Mouse (Mus musculus): ENCODE data around the gene Cyct. TPM values are rescaled to one million over a fixed set of nuclear protein-coding genes. Genes with fewer than 3 reads are reported as not detected.

Cyct gene
- not detected in 3 replicates for total RNA-seq (2017)

DNA sequence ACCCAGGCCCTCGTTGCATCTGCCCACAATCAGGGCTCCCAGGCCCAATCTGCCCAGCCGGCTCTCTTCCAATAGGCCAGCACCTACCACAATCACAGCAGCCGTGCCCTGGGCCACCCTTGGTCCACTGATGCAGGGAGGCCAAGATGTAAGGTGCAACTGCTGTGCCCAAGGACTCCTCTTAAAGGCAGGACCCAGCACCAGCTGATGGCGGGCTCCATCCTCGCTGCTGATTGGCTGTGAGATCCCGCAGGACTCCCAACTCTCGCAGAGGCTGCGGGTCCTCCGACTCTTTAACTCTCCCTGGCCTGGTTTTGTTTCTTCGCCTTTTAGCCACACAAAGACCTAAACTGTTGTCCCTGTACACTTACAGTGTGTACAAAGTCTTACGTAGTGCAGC, at the start of gene Cyct:
Cyct (minus strand) TSS at position 225 of the 400 bp plus-strand sequence.
- ATAC-seq (replicated peaks; ENCODE audit: insufficient number of reproducible peaks, low FRiP score, low TSS enrichment, poor library complexity, severe bottlenecking) = no peak

DNA sequence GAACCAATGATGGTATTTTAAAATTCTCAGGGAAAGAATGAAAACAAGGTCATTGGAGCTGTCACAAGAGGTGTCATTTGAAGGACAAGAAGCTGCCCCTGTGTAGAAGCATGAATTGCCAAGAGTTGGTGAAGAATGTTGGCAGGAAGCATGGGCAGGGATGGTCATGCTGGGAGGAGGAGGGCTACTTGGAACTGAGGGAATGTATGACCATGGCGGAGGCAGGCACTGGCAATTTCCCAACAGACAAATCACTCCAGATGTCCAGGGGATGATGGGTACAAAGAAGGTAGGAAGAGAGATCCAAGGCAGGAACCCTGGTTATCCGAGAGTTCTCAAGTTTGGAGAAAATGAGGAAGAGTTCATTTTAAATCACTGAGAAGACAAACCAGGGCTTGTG, 49.7 kb upstream of the Cyct start:
- ATAC-seq (replicated peaks; ENCODE audit: insufficient number of reproducible peaks, low FRiP score, low TSS enrichment, poor library complexity, severe bottlenecking) = no peak

DNA sequence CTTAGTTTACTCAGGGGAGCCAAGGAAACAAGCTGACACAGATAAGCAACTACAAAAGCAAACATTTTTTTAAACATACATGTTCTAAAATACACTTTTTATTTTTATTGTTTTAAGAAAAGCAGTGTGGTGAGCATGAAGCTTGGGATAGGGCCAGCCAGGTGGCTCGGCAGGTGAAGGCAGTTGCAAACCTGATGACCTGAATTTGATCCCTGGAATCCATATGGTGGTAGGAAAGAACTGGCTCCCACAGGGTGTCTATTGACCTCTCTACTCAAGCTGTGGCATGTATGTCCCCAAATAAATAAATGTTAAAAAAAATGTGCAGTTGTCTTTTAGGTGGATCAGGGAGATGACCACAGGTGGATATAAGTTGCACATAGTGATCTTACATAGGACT, 49.3 kb upstream of the Cyct start:
- no peak for ATAC-seq (replicated peaks; ENCODE audit: insufficient number of reproducible peaks, low FRiP score, low TSS enrichment, poor library complexity, severe bottlenecking)

DNA sequence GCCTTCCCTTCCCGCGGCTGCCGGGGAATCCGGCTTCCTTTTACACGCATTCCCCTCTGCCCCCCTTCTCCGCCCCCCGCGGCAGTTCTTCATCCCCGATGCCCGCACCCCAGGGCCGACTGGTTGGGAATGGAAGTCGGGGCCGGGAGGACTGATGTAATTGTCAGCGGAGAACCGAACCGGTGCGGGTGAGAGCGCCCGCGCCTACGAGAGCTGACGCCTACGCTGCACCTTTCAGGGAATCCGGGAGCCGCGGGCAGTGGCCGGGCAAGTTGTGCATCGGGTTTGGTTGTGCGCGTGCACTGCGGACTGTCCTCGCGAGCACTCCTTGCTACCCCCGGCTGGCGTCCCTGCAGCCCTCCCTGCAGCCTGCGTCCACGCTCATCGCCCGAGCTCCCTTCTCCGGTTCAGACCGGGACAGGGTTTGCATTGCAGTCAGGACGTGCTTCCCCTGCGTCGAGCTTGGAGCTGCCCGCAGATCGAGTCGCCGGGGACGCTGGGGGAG, 46.7 kb upstream of the Cyct start:
- ATAC-seq (replicated peaks; ENCODE audit: insufficient number of reproducible peaks, low FRiP score, low TSS enrichment, poor library complexity, severe bottlenecking) = no peak

DNA sequence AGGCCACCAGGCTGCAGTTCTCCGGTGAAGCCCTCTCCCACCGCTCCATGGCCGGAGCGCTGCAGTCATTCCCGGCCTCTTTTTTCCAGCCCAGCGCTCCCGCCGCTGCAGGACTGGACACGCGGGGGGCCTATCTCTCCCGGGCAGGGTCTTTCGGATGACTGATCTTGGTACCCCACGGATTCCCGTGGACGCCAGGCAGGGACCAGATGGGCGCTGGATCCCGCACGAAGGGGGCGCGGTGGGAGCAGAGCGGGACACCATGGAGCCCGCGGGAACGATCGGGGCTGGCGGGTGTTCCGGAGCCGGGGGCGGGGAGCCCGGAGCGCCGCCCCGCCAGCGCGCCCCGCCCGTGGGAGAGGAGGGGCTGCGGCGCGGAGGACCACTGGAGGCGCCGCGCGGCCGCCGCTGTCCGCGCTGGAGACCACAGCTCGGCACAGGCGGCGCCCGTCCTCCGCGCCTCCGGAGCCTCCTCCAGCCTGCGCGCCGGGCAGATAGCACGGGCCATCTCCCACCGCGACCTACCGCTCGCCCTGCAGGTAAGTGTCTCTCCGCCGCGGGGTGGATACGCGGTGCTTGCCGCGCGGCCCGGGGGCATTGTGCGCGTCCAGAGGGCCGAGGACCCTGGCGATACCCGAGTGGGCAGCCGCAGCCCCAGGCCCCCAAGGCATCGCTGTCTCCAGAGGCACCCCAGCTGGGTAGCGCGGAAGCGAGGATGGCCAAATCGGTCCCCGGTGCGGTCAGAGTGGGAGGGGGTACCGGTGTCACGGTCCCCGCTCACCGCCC, 46.1 kb upstream of the Cyct start, which contains the start of gene Osbpl6:
Osbpl6 (plus strand) TSS at position 358 of the 786 bp plus-strand sequence.
- ATAC-seq (replicated peaks; ENCODE audit: insufficient number of reproducible peaks, low FRiP score, low TSS enrichment, poor library complexity, severe bottlenecking) = no peak

DNA sequence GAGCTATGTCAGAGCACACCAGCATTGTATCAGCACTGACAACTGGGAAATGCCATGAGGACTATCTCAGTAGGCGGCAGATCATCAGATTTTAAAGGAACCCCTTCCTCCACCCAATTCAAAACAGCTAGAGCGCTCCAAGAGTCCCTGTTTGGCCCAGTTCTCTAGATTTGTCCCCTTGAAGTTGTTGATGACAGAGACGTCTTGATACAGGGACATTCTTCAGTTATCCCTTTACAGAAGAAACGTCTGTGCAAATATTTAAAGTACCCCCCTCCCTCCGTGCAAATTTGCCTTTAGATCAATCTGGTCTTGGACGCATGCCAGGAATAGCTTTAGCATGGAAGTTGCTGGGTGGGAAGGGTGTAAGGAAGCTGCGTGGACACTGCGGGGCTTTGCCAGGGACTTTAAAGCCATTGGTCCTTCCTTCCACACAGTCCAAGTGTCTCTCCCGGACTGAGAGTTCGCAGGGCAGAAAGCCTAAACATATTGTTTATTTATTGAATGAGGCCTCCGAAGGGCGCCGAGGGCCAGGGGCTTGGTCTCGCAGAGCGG, 45.4 kb upstream of the Cyct start:
- no peak for ATAC-seq (replicated peaks; ENCODE audit: insufficient number of reproducible peaks, low FRiP score, low TSS enrichment, poor library complexity, severe bottlenecking)

DNA sequence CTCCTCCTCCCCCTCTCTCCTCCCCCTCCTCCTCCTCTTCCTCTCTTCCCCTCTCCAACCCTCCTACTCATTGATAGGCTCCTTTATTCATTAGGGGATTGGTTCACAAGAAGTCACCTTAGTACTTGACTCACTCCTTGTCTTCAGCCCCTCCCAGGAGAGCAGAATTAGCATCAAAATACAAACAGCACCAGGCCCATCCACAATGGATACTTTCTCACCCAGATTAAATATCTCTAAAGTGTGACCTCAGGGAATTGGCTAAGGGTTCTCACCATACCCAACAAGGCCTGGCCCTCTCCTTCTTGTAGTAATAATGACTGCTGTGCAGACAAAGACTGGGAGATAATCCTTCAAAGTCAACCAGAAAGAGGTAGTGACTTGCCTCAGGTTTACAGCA, 39.9 kb upstream of the Cyct start:
- ATAC-seq (replicated peaks; ENCODE audit: insufficient number of reproducible peaks, low FRiP score, low TSS enrichment, poor library complexity, severe bottlenecking) = no peak

DNA sequence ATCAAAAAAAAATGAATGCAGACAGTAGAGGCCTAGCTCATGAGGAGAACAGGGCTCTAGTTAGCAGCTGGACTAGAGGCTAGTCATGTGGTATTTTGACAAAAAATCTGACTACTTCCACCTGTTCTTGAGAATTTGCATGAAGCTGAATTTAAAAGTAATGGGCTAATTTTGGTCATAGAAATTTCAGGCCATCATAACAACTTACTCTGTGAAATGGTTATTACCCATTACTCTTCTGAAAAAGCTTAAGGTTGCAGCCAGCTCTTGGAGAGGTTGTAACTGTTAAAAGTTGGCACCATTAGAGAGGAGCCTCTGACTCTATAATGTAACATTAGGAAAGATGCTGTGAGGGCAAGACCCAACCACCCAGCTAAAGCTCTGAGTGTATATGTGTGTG, 26.3 kb upstream of the Cyct start:
- ATAC-seq (replicated peaks; ENCODE audit: insufficient number of reproducible peaks, low FRiP score, low TSS enrichment, poor library complexity, severe bottlenecking) = no peak

DNA sequence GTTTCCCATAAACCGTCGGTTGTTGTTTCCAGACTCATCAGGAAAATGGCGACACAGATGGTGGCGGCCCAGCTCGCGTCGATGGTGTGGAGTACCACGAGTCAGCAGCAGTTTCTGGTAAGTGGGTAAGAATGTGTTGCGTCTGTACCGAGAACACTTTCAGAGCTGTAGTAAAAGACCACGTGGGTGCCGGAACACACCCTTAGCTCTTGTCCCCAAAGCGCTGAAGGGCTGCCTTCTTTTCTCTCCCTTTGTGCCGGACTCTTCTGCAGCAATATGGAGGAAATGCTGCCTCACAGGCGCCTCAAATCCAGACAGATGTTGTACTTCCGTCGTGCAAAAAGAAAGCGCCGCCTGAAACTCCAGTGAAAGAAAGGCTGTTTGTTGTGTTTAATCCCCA, 18.4 kb upstream of the Cyct start:
- ATAC-seq (replicated peaks; ENCODE audit: insufficient number of reproducible peaks, low FRiP score, low TSS enrichment, poor library complexity, severe bottlenecking) = no peak

DNA sequence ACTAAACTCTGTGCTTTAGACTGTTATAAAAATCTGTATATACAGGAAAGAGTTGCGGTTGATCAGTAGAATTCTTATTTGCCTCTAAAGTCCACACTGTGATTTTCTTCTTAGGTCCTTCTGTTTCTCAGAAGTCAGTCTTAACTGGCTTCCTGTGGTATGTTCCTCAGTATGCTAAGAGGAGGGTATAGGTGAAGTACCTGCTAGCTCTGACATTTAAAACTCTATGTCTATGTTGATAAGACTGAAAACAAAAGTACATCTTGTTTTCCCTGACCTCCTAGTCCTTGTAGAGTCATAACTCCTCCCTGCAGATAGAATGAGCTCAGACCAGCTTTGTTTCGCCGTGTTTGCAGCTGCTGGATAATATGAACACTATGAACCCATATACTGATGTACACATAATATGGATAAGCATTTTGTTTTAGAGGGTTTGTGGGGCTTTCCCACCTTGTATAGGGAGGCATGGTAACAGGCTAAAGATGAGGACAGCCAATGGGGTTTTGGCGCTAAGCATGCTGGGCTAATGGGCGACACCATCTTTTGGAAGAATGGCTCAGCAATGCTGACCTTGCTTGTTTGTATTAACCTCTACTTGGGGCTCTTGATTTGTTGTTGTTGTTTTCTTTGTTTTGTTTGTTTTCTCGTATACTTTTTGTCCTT, 14.4 kb upstream of the Cyct start:
- no peak for ATAC-seq (replicated peaks; ENCODE audit: insufficient number of reproducible peaks, low FRiP score, low TSS enrichment, poor library complexity, severe bottlenecking)

DNA sequence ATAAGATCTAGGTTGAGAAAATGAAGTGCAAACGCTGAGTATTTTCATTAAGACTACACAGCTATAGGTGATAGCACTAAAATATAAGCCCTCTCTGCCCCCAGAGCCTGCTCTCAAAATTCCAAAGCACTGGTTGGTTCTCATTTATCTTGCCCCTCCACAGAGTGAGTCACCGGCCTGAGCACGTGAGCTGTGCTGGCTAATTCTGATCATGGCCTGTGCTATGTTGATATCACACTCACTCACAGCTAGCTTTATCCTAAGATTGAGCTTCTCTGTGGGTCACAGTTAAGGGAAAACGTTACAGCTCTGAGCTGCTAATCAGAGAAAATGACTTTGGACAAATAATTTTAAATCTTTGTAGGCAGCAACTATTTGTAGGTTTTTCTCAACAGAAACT, 12.0 kb upstream of the Cyct start:
- no peak for ATAC-seq (replicated peaks; ENCODE audit: insufficient number of reproducible peaks, low FRiP score, low TSS enrichment, poor library complexity, severe bottlenecking)

DNA sequence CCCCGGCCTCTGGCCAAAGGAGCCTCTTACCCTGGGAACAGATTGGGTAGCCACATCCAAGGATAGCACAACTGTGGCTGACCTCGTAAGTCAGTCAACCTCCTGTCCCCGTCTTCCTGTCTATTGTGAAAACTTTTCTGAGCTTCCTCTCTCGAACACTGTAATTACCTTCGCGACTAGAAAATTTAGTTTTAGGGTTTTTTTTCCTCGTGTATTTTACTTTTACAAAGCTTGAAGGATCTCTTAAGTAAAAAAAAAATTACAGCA, 10.3 kb upstream of the Cyct start:
- ATAC-seq (replicated peaks; ENCODE audit: insufficient number of reproducible peaks, low FRiP score, low TSS enrichment, poor library complexity, severe bottlenecking) = no peak

DNA sequence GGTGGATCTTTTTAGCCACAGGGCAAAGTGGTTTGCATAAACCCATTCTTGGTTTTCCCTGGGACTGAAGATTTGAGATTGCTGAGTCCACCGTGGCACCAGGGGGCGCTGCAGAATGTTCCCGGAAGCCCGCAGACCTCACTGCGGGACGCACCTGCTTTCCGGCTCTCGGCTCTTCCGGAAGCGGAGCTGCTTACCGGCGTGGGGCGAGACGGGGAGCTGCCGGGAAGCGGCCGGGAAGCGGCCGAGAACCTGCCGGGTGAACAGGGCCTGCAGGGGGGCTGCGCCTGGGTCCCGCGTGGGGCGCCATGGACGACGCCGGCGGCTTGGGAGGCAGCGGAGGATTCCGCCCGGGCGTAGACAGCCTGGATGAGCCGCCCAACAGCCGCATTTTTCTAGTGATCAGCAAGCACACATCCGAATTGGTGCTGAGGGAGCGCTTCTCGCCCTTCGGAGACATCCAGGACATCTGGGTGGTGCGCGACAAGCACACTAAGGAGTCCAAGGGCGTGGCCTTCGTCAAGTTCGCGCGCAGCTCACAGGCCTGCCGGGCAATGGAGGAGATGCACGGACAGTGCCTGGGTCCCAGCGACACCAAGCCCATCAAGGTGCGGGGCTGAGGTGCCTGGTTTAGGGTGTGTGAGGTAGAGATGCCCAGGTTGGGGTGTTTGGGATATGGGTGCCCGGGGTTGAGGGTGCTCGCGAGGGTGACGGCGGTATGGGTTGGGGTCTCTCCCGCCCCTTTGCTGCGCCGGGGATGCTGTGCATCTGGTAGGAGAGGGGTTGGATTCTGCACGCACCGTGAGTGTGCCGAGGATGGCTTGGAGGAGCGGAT, 9.8 kb upstream of the Cyct start, which contains the start of gene Rbm45:
Rbm45 (plus strand) TSS at position 164 of the 835 bp plus-strand sequence.
- peak; percentile 85 for ATAC-seq (replicated peaks; ENCODE audit: insufficient number of reproducible peaks, low FRiP score, low TSS enrichment, poor library complexity, severe bottlenecking)

DNA sequence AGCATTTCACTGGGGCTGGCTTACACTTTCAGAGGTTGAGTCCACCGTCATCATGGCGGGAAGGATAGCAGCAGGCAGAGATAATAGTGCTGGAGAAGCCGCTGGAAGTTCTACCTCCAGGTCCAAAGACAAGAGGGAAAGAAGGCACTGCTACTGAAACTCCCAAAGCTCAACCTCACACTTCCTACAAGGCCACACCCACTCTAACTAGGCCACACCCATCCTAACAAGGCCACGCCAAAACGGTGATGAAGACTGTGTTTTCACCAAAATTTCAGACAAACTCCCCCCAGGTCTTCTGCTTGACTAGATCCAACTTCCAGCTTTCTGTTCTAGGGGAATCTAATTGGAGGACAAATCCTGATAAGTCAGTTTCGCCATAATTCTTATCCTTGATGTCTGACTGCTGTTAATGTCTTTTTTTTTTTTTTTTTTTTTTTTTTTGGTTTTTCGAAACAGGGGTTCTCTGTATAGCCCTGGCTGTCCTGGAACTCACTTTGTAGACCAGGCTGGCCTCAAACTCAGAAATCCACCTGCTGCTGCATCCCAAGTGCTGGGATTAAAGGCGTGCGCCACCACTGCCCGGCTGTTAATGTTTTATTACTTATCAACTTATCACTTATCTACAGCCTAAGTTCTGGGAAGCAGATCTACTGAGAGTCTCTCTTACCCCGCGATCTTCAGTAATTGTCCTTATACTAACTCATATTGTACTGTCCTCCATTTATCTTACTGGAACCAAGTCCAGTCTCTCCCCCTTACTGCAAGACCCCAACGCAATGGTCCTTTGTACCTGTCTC, 8.8 kb upstream of the Cyct start:
- ATAC-seq (replicated peaks; ENCODE audit: insufficient number of reproducible peaks, low FRiP score, low TSS enrichment, poor library complexity, severe bottlenecking) = no peak

DNA sequence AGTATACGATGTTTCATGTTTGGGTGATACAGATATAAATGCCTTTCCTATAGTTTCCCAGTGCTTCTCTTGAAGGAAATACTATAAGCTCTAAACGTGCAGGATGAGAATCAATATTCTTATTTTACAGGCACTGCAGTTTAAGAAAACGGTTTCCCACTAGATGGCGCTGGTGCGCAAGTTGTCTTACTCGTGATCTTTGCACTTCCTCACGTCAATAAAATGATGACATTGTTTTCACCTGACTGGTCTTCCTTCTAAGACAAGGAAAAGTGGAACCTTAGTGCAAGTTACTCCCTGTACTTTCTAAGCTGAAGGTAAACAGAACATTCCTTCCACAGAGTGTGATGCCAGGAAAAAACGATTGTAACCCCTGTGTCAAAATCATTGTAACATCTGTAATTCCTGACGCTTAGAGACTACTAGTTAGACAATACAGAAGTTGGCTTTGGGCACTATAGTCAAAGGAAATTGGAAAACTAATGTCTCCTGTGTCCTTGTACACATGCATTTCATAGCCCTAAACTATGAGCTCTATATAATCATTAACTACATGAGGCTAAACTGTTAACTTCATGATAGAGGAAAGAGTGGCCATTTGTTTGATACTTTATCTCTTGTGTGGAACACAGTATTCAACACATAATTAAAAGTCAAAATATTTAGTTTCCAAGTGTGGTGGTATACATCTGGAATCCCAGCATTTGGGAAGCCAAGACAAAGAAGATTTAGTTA, 7.1 kb upstream of the Cyct start:
- ATAC-seq (replicated peaks; ENCODE audit: insufficient number of reproducible peaks, low FRiP score, low TSS enrichment, poor library complexity, severe bottlenecking) = 0 out of 2 replicates have a peak, but pooled peaks have one; percentile 34

DNA sequence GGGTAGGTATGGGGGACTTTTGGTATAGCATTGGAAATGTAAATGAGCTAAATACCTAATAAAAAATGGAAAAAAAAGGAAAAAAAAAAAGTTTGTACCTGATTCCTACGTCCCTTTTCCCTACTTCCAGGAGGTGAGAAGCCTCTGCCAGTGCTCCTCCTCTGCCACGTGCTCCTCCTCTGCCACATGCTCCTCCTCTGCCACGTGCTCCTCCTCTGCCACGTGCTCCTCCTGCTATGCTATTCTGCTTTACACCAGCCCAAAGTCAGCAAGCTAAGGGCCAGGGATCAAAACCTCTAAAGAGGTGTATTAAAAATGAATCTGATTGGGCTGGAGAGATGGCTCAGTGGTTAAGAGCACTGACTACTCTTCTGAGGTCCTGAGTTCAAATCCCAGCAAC, 5.6 kb upstream of the Cyct start:
- no peak for ATAC-seq (replicated peaks; ENCODE audit: insufficient number of reproducible peaks, low FRiP score, low TSS enrichment, poor library complexity, severe bottlenecking)

DNA sequence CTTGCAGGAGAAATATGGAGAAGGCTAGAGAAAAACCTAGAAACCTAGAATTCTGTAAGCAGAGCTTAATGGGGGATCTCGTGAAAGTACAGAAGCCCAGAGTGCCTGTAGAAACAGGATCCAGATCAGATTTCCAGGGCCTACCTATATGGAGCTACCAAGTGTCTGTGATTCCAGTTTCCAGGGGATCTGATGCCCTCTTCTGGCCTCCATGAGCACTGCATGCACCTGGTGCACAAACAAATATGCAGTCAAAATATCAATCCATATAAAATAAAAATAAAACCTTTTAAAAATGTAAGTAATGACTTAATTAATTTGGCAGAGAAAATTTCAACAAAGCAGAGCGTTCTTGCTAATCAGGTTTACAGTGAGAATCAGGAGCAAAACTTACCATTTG, 1.9 kb upstream of the Cyct start:
- ATAC-seq (replicated peaks; ENCODE audit: insufficient number of reproducible peaks, low FRiP score, low TSS enrichment, poor library complexity, severe bottlenecking) = no peak

DNA sequence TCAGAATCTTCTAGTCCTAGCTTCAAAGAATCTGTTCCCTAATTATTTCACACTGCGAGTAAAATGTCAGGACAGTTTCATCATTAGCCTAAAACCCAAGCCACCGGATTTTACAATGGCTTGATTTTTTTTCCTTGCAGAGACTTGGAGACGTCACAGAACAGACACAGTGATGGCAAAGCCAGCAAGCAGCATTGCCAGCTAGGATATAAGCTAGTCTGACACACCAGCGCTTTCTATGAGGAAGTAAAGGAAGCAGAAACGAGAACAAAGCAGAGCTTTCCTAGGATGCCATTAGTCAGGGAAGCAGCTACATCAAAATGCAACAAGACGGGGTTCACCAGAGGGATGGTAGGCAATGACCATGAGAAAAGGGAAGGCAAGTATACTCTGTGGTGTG, 12.4 kb downstream of the Cyct start:
- ATAC-seq (replicated peaks; ENCODE audit: insufficient number of reproducible peaks, low FRiP score, low TSS enrichment, poor library complexity, severe bottlenecking) = no peak
